Mouse (Mus musculus) cerebellum, postnatal 4 days (tissue): Measurements from ENCODE around the gene Paqr7.
A peak's percentile ranks its signal among the peaks of the same experiment; 100 is the strongest.

Experiments
- DNase-seq, 2 experiments: peaks; one replicate each; pipeline ENCODE4 v3.0.0; 2022; ENCODE audit warnings: low spot score in 2 of 2, mixed read lengths in 1 of 2

Gene Paqr7

GRCm38 (mm10) chr4:134535787-134536151, 39.3 kb downstream of the Paqr7 start:
- no peak for DNase-seq

- DNase-seq = no peak
Observed at GRCm38 (mm10) chr4:134538997-134539580, 42.6 kb downstream of the Paqr7 start.

- DNase-seq = no peak
Observed at GRCm38 (mm10) chr4:134542726-134543125, 46.2 kb downstream of the Paqr7 start.

- DNase-seq = peak; percentile 98
Observed at GRCm38 (mm10) chr4:134543261-134543660, 46.8 kb downstream of the Paqr7 start.

GRCm38 (mm10) chr4:134546814-134547705, 50.6 kb downstream of the Paqr7 start:
- no peak for DNase-seq

- DNase-seq = no peak
Observed at GRCm38 (mm10) chr4:134548169-134548938, 51.9 kb downstream of the Paqr7 start.

- no peak for DNase-seq
Observed at GRCm38 (mm10) chr4:134549899-134550298, 53.4 kb downstream of the Paqr7 start.

- peak in 1 of 2 experiments; percentile 65 for DNase-seq
Observed at GRCm38 (mm10) chr4:134551494-134552316, 55.2 kb downstream of the Paqr7 start, which contains the start of gene Selenon. TSS of gene Selenon (minus strand) at chr4:134552166.

- DNase-seq = no peak
Observed at GRCm38 (mm10) chr4:134553631-134554030, 57.1 kb downstream of the Paqr7 start.

- DNase-seq = peak in 1 of 2 experiments; percentile 64
Observed at GRCm38 (mm10) chr4:134555956-134556580, 59.6 kb downstream of the Paqr7 start.

- no peak for DNase-seq
Observed at GRCm38 (mm10) chr4:134557626-134558249, 61.2 kb downstream of the Paqr7 start.

GRCm38 (mm10) chr4:134558570-134559113, 62.1 kb downstream of the Paqr7 start:
- no peak for DNase-seq

GRCm38 (mm10) chr4:134559154-134559553, 62.7 kb downstream of the Paqr7 start:
- no peak for DNase-seq
